ENCODE assay signal across 9 mouse cellular contexts in the genomic region with DNA sequence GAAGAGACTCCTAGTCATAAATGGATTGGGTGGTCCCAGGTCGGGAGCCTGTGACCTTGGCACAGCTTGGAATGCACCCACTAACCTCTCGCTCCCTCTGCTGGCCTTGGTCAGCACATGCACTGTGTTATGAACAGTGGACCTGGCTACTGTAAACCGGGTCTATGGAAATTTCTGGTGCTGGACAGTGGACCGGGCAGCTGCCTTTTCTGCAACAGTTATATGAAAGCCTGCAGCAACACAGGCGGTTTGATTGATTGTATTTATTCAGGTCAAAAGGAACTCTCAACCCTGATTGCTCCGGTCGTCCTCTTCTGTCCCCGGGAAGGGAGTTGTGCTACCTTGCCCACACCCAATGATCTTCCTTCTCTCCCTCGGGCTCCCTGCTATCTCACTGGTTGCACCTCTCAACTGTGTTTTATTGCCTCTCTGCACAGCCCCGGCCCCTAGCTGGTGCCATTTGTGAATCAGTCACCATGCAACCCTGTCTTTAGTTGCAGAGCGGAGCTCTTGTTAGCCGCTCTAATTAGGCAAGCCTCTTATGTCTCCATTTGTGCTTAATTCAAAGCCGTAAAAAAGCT.
DNase-seq lines count a peak whose midpoint lies in the region; ATAC-seq and TF ChIP-seq lines count a peak whose summit lies in the region.
"Had no signal": no experiment of that assay in that cellular context is flagged by ENCODE, and none has a peak within 500 bp of the region (broad histone marks: within the 10 kb centered on the region; RNA-seq: fewer than 3 reads in every experiment).

No protein-coding gene starts in this region.

- no peaks in the 10 kb centered on the region for H3K36me3 ChIP-seq in embryonic facial prominence, embryonic 14.5 days (ENCODE audit: control insufficient read depth, insufficient read depth, low read length)
- no peaks in the 10 kb centered on the region for H3K36me3 ChIP-seq in hindbrain, embryonic 11.5 days (ENCODE audit: control insufficient read depth, insufficient read depth, low read length)
- H3K36me3 ChIP-seq in midbrain, embryonic 10.5 days: no peaks in the 10 kb centered on the region

- H3K27ac ChIP-seq in layer of hippocampus, adult 2 months: peak overlapping the region; percentile 62; the same call in 1 of the 2 replicates
- H3K27ac ChIP-seq in bone marrow macrophage, adult 2 months (ENCODE audit: insufficient read depth, low read depth, low read length): no peak overlapping the region
- H3K27ac ChIP-seq in embryonic facial prominence, embryonic 14.5 days (replicated peaks; ENCODE audit: low read depth, low read length): no peak overlapping the region
- 0 out of 2 replicates have a peak overlapping the region, but pooled peaks have one; percentile 12 for H3K27ac ChIP-seq in hindbrain, embryonic 11.5 days (ENCODE audit: low read depth, low read length)
- no peak overlapping the region for H3K27ac ChIP-seq in midbrain, embryonic 10.5 days (replicated peaks)
- H3K27ac ChIP-seq: macrophage had no signal

- no peaks in the 10 kb centered on the region for H3K9me3 ChIP-seq in embryonic facial prominence, embryonic 14.5 days (ENCODE audit: control insufficient read depth, low read length)
- no peaks in the 10 kb centered on the region for H3K9me3 ChIP-seq in hindbrain, embryonic 11.5 days (ENCODE audit: control insufficient read depth, low read length)
- no peaks in the 10 kb centered on the region for H3K9me3 ChIP-seq in midbrain, embryonic 10.5 days (replicated peaks)

- peak; percentile 71 for ATAC-seq in embryonic facial prominence, embryonic 14.5 days (ENCODE audit: low read depth)
- peak; percentile 76 for ATAC-seq in hindbrain, embryonic 11.5 days (ENCODE audit: low FRiP score)

- peak in 1 of 2 experiments; percentile 20 for DNase-seq in layer of hippocampus, adult 2 months (ENCODE audit: low spot score in 2 of 2)
- no peak for DNase-seq in layer of hippocampus, postnatal 14 days (ENCODE audit: low spot score in 2 of 2)
- peak; percentile 51 for DNase-seq in embryonic facial prominence, embryonic 14.5 days (ENCODE audit: low spot score)
- peak; percentile 64 for DNase-seq in hindbrain, embryonic 11.5 days (ENCODE audit: low spot score)
- DNase-seq in layer of hippocampus, postnatal 36 days: peak; percentile 8 to 24
- DNase-seq in midbrain, embryonic 10.5 days (ENCODE audit: low spot score): peak; percentile 38
- DNase-seq in spleen, postnatal 14 days (ENCODE audit: low spot score in 2 of 2): no peak

- TF ChIP-seq POLR2A in bone marrow macrophage, adult 2 months (IDR thresholded peaks at IDR 0.05; ENCODE audit: borderline replicate concordance, low read depth, low read length): no peak

- no peak overlapping the region for H3K9ac ChIP-seq in embryonic facial prominence, embryonic 14.5 days (ENCODE audit: low read depth, low read length)
- no peak overlapping the region for H3K9ac ChIP-seq in hindbrain, embryonic 11.5 days (ENCODE audit: low read depth, low read length)

- no peaks in the 10 kb centered on the region for H3K4me1 ChIP-seq in bone marrow macrophage, adult 2 months (ENCODE audit: control insufficient read depth, insufficient read depth, low read length)
- H3K4me1 ChIP-seq in embryonic facial prominence, embryonic 14.5 days (ENCODE audit: control insufficient read depth, insufficient read depth, low read length): peaks cover 6% of the 10 kb centered on the region
- H3K4me1 ChIP-seq in hindbrain, embryonic 11.5 days (replicated peaks; ENCODE audit: control insufficient read depth, insufficient read depth, low read length): peaks cover 4% of the 10 kb centered on the region; the same call in 1 of the 2 replicates
- H3K4me1 ChIP-seq in midbrain, embryonic 10.5 days: peaks cover 22% of the 10 kb centered on the region

- WGBS in embryonic facial prominence, embryonic 14.5 days: 43% methylated on average over 13 of the region's 13 CpGs
- WGBS in hindbrain, embryonic 11.5 days: 39% methylated on average over 13 of the region's 13 CpGs
- 52% methylated on average over 13 of the region's 13 CpGs for WGBS in midbrain, embryonic 10.5 days

- TF ChIP-seq CTCF in layer of hippocampus, adult 2 months (conservative IDR thresholded peaks at IDR 0.05): peak; percentile 82
- peak; percentile 15; the same call in 1 of the 2 replicates for TF ChIP-seq CTCF in bone marrow macrophage, adult 2 months (IDR thresholded peaks at IDR 0.05; ENCODE audit: low read depth, low read length)

- H3K4me2 ChIP-seq in embryonic facial prominence, embryonic 14.5 days (ENCODE audit: low read depth, low read length): peak overlapping the region; percentile 33
- peak overlapping the region; percentile 14 for H3K4me2 ChIP-seq in hindbrain, embryonic 11.5 days (replicated peaks; ENCODE audit: low read depth, low read length)

- H3K27me3 ChIP-seq in embryonic facial prominence, embryonic 14.5 days (replicated peaks; ENCODE audit: control insufficient read depth, insufficient read depth, low read length): no peaks in the 10 kb centered on the region
- no peaks in the 10 kb centered on the region for H3K27me3 ChIP-seq in hindbrain, embryonic 11.5 days (ENCODE audit: control insufficient read depth, insufficient read depth, low read length)
- H3K27me3 ChIP-seq in midbrain, embryonic 10.5 days (ENCODE audit: low read depth, poor library complexity, severe bottlenecking): peaks cover 19% of the 10 kb centered on the region; the same call in 1 of the 2 replicates

- peak overlapping the region; percentile 54 for H3K4me3 ChIP-seq in layer of hippocampus, adult 2 months
- H3K4me3 ChIP-seq in bone marrow macrophage, adult 2 months (ENCODE audit: insufficient read depth, low read length): no peak overlapping the region
- H3K4me3 ChIP-seq in embryonic facial prominence, embryonic 14.5 days (ENCODE audit: low read depth, low read length): no peak overlapping the region
- H3K4me3 ChIP-seq in hindbrain, embryonic 11.5 days (ENCODE audit: low read depth, low read length): no peak overlapping the region
- 0 out of 2 replicates have a peak overlapping the region, but pooled peaks have one; percentile 3 for H3K4me3 ChIP-seq in midbrain, embryonic 10.5 days

Comparison
In these comparisons a context has a peak if more than half of its experiments do, and no peak if none do; other contexts are left out.
1. DNase-seq: peak in embryonic facial prominence, embryonic 14.5 days (single experiment), hindbrain, embryonic 11.5 days (single experiment), layer of hippocampus, postnatal 36 days (2 of 2) and midbrain, embryonic 10.5 days (single experiment); none in layer of hippocampus, postnatal 14 days (0 of 2) and spleen, postnatal 14 days (0 of 2).
2. H3K27ac ChIP-seq: peak in layer of hippocampus, adult 2 months (single experiment) and hindbrain, embryonic 11.5 days (single experiment); none in bone marrow macrophage, adult 2 months (single experiment), embryonic facial prominence, embryonic 14.5 days (single experiment) and midbrain, embryonic 10.5 days (single experiment).
3. H3K4me3 ChIP-seq: peak in layer of hippocampus, adult 2 months (single experiment) and midbrain, embryonic 10.5 days (single experiment); none in bone marrow macrophage, adult 2 months (single experiment), embryonic facial prominence, embryonic 14.5 days (single experiment) and hindbrain, embryonic 11.5 days (single experiment).